In genomic region chr17:67776764-67777163, GRCm38 (mm10) we compare ENCODE assay signal across 11 mouse cellular contexts.
DNase-seq lines count a peak whose midpoint lies in the region; ATAC-seq lines count a peak whose summit lies in the region.
"Had no signal": no experiment of that assay in that cellular context is flagged by ENCODE, and none has a peak within 500 bp of the region (broad histone marks: within the 10 kb centered on the region; RNA-seq: fewer than 3 reads in every experiment).

No protein-coding gene starts in this region.

- no peak overlapping the region for H3K4me3 ChIP-seq in midbrain, embryonic 16.5 days (ENCODE audit: low read depth, low read length)
- H3K4me3 ChIP-seq: heart, embryonic 13.5 days; lung, embryonic 15.5 days had no signal

- ATAC-seq in midbrain, embryonic 16.5 days = no peak

- H3K4me2 ChIP-seq in midbrain, embryonic 16.5 days (ENCODE audit: low read length) = no peak overlapping the region
- H3K4me2 ChIP-seq: heart, embryonic 13.5 days; lung, embryonic 15.5 days had no signal

- H3K27me3 ChIP-seq in midbrain, embryonic 16.5 days (ENCODE audit: control insufficient read depth, insufficient read depth, low read depth, low read length) = no peaks in the 10 kb centered on the region
- H3K27me3 ChIP-seq: CH12.LX; heart, embryonic 13.5 days; lung, embryonic 15.5 days had no signal

- H3K9me3 ChIP-seq in midbrain, embryonic 16.5 days (replicated peaks; ENCODE audit: control insufficient read depth, low read length, poor library complexity, severe bottlenecking) = no peaks in the 10 kb centered on the region
- H3K9me3 ChIP-seq: heart, embryonic 13.5 days; lung, embryonic 15.5 days had no signal

- H3K36me3 ChIP-seq in midbrain, embryonic 16.5 days (ENCODE audit: control insufficient read depth, insufficient read depth, low read length) = no peaks in the 10 kb centered on the region
- H3K36me3 ChIP-seq: heart, embryonic 13.5 days; lung, embryonic 15.5 days had no signal

- DNase-seq in embryo, embryonic 10.5 days (ENCODE audit: low spot score) = peak; percentile 36
- no peak for DNase-seq in embryo, embryonic 10 days (ENCODE audit: low spot score)
- peak; percentile 14 to 18 for DNase-seq in layer of hippocampus, postnatal 14 days (ENCODE audit: low spot score in 2 of 2)
- DNase-seq in layer of hippocampus, adult 8-10 months (ENCODE audit: low spot score in 2 of 2) = no peak
- peak; percentile 9 to 13 for DNase-seq in urinary bladder, postnatal 36 days (ENCODE audit: low spot score in 2 of 2)
- DNase-seq in urinary bladder, adult 2 months (ENCODE audit: low spot score) = no peak
- DNase-seq in thymus, postnatal 25 days = no peak

- 75% methylated on average over 9 of the region's 9 CpGs for WGBS in midbrain, embryonic 16.5 days

- H3K9ac ChIP-seq in midbrain, embryonic 16.5 days (ENCODE audit: low read depth, low read length) = no peak overlapping the region
- H3K9ac ChIP-seq: heart, embryonic 13.5 days; lung, embryonic 15.5 days had no signal

- no peak overlapping the region for H3K27ac ChIP-seq in midbrain, embryonic 16.5 days (ENCODE audit: low read length)
- H3K27ac ChIP-seq: heart, embryonic 13.5 days; lung, embryonic 15.5 days had no signal

- H3K4me1 ChIP-seq in midbrain, embryonic 16.5 days (ENCODE audit: control insufficient read depth, insufficient read depth, low read length) = no peaks in the 10 kb centered on the region
- H3K4me1 ChIP-seq: heart, embryonic 13.5 days; lung, embryonic 15.5 days had no signal

Comparison
In these comparisons a context has a peak if more than half of its experiments do, and no peak if none do; other contexts are left out.
1. DNase-seq: peak in embryo, embryonic 10.5 days (single experiment), layer of hippocampus, postnatal 14 days (2 of 2) and urinary bladder, postnatal 36 days (2 of 2); none in embryo, embryonic 10 days (single experiment), layer of hippocampus, adult 8-10 months (0 of 2), urinary bladder, adult 2 months (single experiment) and thymus, postnatal 25 days (single experiment).